Mouse (Mus musculus) heart, embryonic 16.5 days (tissue): Measurements from ENCODE around the gene Rpp40. TPM values are rescaled to one million over a fixed set of nuclear protein-coding genes. Genes with fewer than 3 reads are reported as not detected.
A peak's percentile ranks its signal among the peaks of the same experiment; 100 is the strongest.

Experiments
- ATAC-seq: fragments of 200-750 bp; cut with Nextera tagmentation; replicated peaks from 2 replicates; pipeline ENCODE4 v1.8.0; 2017; ENCODE audit warnings: moderate number of reproducible peaks; ENCODE audit not compliant: insufficient read depth, low FRiP score; ENCODE audit errors: extremely low read depth
- H3K27ac ChIP-seq: fragments of 300-500 bp; sonication (generic); 2 replicates; pipeline ENCODE4 v1.5.1; 2014; ENCODE audit warnings: mild to moderate bottlenecking, low read length, control low read depth, moderate library complexity
- H3K27me3 ChIP-seq: fragments of 300-500 bp; sonication (generic); 2 replicates; pipeline ENCODE4 v1.6.1; 2014; ENCODE audit warnings: low read length, mixed read lengths; ENCODE audit not compliant: control insufficient read depth, insufficient read depth
- H3K36me3 ChIP-seq: fragments of 300-500 bp; sonication (generic); 2 replicates; pipeline ENCODE4 v1.6.1; 2014; ENCODE audit not compliant: control insufficient read depth, insufficient read depth
- H3K4me1 ChIP-seq: fragments of 300-500 bp; sonication (generic); 2 replicates; pipeline ENCODE4 v1.6.1; 2014; ENCODE audit warnings: low read length, mixed read lengths; ENCODE audit not compliant: control insufficient read depth, insufficient read depth
- H3K4me2 ChIP-seq: fragments of 300-500 bp; sonication (generic); 2 replicates; pipeline ENCODE4 v1.6.1; 2014; ENCODE audit warnings: low read depth, mild to moderate bottlenecking, control low read depth, low read length
- H3K4me3 ChIP-seq: fragments of 300-500 bp; sonication (generic); 2 replicates; pipeline ENCODE4 v1.5.1; 2014; ENCODE audit warnings: mild to moderate bottlenecking, control low read depth, low read length
- H3K9ac ChIP-seq: fragments of 300-500 bp; sonication (generic); 2 replicates; pipeline ENCODE4 v1.6.1; 2014; ENCODE audit warnings: low read length, control low read depth
- H3K9me3 ChIP-seq: fragments of 300-500 bp; sonication (generic); replicated peaks from 2 replicates; pipeline ENCODE4 v1.6.1; 2016; ENCODE audit warnings: low read length; ENCODE audit not compliant: control insufficient read depth
- WGBS: fragments of 180-500 bp; shearing (Covaris S2); extraction: QIAGEN DNeasy Blood & Tissue Kit; methylation state at CpG from one replicate; pipeline ENCODE4 v1.1.7; 2014; 5-methylcytosine and 5-hydroxymethylcytosine counted together
- polyA plus RNA-seq: library from polyadenylated mRNA; unstranded; fragments of >200 nt; fragmentation: Nextera tagmentation; extraction: Ambion mirVana; gene quantifications from 2 replicates; pipeline ENCODE4 v1.2.1, GENCODE M21; 2015

The Rpp40 gene
- polyA plus RNA-seq, 1 experiment from 2014 or later = 9.8 TPM

GRCm38 (mm10) chr13:35870659-35871058 is 35.5 kb downstream of the Rpp40 start:
- H3K27me3 ChIP-seq = no peaks in the 10 kb centered on the region
- peaks cover 6% of the 10 kb centered on the region; the same call in 1 of the 2 replicates for H3K36me3 ChIP-seq
- WGBS = 81% methylated on average over 8 of the region's 8 CpGs
- no peaks in the 10 kb centered on the region for H3K9me3 ChIP-seq
- H3K4me2 ChIP-seq = no peak overlapping the region
- H3K4me1 ChIP-seq = no peaks in the 10 kb centered on the region; the same call in 1 of the 2 replicates
- H3K4me3 ChIP-seq = no peak overlapping the region
- ATAC-seq = no peak
- H3K27ac ChIP-seq = no peak overlapping the region
- H3K9ac ChIP-seq = no peak overlapping the region

GRCm38 (mm10) chr13:35860916-35861315 is 45.2 kb downstream of the Rpp40 start:
- peak; percentile 41; the same call in 1 of the 2 replicates for ATAC-seq
- no peaks in the 10 kb centered on the region for H3K9me3 ChIP-seq
- no peak overlapping the region for H3K4me3 ChIP-seq
- no peak overlapping the region for H3K9ac ChIP-seq
- peak overlapping the region; percentile 30 for H3K27ac ChIP-seq
- peaks cover 13% of the 10 kb centered on the region for H3K36me3 ChIP-seq
- H3K4me1 ChIP-seq = peaks cover 8% of the 10 kb centered on the region
- WGBS = 30% methylated on average over 8 of the region's 8 CpGs
- H3K27me3 ChIP-seq = no peaks in the 10 kb centered on the region
- H3K4me2 ChIP-seq = no peak overlapping the region

DNA sequence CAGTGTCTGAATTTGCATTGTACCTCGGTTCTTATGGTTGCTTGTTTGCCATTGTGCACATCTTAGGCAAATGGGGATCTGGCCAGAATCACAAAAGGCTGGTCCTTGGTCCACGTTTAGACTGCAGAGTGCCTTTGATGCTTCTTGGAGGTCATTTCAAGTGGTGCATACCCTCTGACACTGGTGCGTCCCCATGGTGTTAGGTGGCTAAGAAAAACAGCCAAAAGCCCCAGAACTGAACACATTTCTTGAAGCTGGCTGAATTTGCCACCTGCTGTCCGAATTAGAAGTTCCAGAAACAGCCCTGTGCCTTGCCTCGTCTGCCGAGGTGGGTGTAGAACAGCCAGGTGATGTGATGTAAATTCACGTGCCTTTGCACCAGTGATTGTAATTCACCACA is 48.7 kb downstream of the Rpp40 start:
- H3K4me2 ChIP-seq = no peak overlapping the region
- 78% methylated on average over 7 of the region's 7 CpGs for WGBS

GRCm38 (mm10) chr13:35852851-35853575 is 53.1 kb downstream of the Rpp40 start:
- 93% methylated on average over 2 of the region's 2 CpGs for WGBS
- H3K9me3 ChIP-seq = no peaks in the 10 kb centered on the region
- no peaks in the 10 kb centered on the region for H3K27me3 ChIP-seq
- H3K4me1 ChIP-seq = peaks cover 5% of the 10 kb centered on the region; the same call in 1 of the 2 replicates
- no peak overlapping the region for H3K27ac ChIP-seq
- H3K4me2 ChIP-seq = no peak overlapping the region
- no peak overlapping the region for H3K9ac ChIP-seq
- H3K36me3 ChIP-seq = no peaks in the 10 kb centered on the region
- ATAC-seq = no peak
- no peak overlapping the region for H3K4me3 ChIP-seq

More for the DNA sequence above, 48.7 kb downstream of the Rpp40 start:
- no peak overlapping the region for H3K4me3 ChIP-seq
- no peak overlapping the region for H3K27ac ChIP-seq
- H3K27me3 ChIP-seq = no peaks in the 10 kb centered on the region
- H3K9ac ChIP-seq = no peak overlapping the region
- no peak for ATAC-seq
- H3K4me1 ChIP-seq = peaks cover 8% of the 10 kb centered on the region
- peaks cover 5% of the 10 kb centered on the region; the same call in 1 of the 2 replicates for H3K36me3 ChIP-seq
- H3K9me3 ChIP-seq = no peaks in the 10 kb centered on the region

DNA sequence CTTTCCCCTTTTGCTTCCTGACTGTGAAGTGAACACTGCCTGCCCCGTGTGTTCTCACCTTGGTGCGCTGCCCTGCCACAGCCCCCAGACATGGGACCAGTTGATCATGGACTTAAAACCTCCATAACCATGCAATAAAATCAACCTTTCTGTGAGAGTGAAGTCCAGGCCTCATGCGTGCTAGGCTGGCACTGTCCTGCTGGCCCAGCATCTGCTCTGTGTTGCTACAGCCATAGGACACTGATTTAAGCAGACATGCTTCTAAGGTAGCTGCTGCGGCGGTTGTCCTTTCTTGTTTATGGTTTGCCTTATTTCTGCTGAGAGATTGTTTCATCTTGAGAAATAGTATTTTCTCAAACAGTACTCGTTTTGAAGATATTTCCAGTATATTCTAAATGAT is 54.6 kb downstream of the Rpp40 start:
- Histone ChIP-seq H3K36me3 (no peaks in the 10 kb centered on the region), H3K4me3 (no peak overlapping the region), H3K4me2 (no peak overlapping the region), H3K4me1 (peaks cover 5% of the 10 kb centered on the region; the same call in 1 of the 2 replicates), H3K27me3 (no peaks in the 10 kb centered on the region), H3K9ac (no peak overlapping the region), H3K9me3 (no peaks in the 10 kb centered on the region), H3K27ac (no peak overlapping the region)
- ATAC-seq = no peak
- 89% methylated on average over 6 of the region's 6 CpGs for WGBS

- peaks cover 9% of the 10 kb centered on the region for H3K4me1 ChIP-seq
- no peaks in the 10 kb centered on the region for H3K27me3 ChIP-seq
- no peak overlapping the region for H3K9ac ChIP-seq
- no peaks in the 10 kb centered on the region for H3K9me3 ChIP-seq
- no peak overlapping the region for H3K27ac ChIP-seq
- no peaks in the 10 kb centered on the region for H3K36me3 ChIP-seq
- 55% methylated on average over 3 of the region's 3 CpGs for WGBS
- no peak overlapping the region for H3K4me3 ChIP-seq
- no peak overlapping the region for H3K4me2 ChIP-seq
- no peak for ATAC-seq
These were observed 57.5 kb downstream of the Rpp40 start for GRCm38 (mm10) chr13:35848694-35849093.

DNA sequence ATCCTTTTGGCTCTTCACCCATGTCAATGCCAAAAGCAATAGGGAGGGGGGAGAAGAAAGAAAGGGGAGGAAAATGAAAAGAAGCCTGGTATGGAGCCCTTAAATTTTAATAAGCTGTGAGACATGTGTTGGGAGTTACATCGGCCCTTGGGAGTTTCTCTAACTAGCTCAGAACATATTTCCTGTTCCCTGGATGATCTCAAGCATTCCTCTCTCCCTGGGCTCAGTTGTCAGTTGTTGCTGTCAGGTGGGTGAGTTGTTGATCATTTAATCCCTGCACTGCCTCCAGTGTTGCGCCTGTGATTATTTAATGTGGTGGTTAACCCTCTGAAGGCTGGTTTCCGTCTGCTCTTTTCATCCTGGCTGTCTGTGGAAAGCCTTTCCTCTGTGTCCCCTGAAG is 60.9 kb downstream of the Rpp40 start:
- ATAC-seq = no peak
- Histone ChIP-seq H3K27me3 (no peaks in the 10 kb centered on the region), H3K9me3 (no peaks in the 10 kb centered on the region), H3K36me3 (0 out of 2 replicates have a peak, but pooled peaks cover 3% of the 10 kb centered on the region), H3K27ac (no peak overlapping the region), H3K4me3 (no peak overlapping the region), H3K9ac (no peak overlapping the region), H3K4me1 (peaks cover 17% of the 10 kb centered on the region), H3K4me2 (no peak overlapping the region)
- WGBS = 36% methylated on average over 3 of the region's 3 CpGs

Other genes starting within 250 kb of the Rpp40 start
- gene Cdyl, start 246.5 kb downstream of the Rpp40 start, polyA plus RNA-seq = 6.4 and 9.6 TPM in 2 replicates
- 4.6 and 6.7 TPM in 2 replicates for gene Ppp1r3g, start 52.5 kb upstream of the Rpp40 start, polyA plus RNA-seq
- gene Fars2, start 211.1 kb upstream of the Rpp40 start, polyA plus RNA-seq = 69.7 and 71.5 TPM in 2 replicates
- 26.0 and 26.1 TPM in 2 replicates for gene Lyrm4, start 211.2 kb upstream of the Rpp40 start, polyA plus RNA-seq